Mouse (Mus musculus): ENCODE results near the gene Flywch2. TPM values are rescaled to one million over a fixed set of nuclear protein-coding genes. Genes with fewer than 3 reads are reported as not detected.
"Not testable (repeated sequence)": the region's sequence is repeated elsewhere in the genome, so short reads cannot be mapped to it uniquely, and the experiment has no call there.

Gene Flywch2
- total RNA-seq, 2 experiments from 2014 or later, result 8.6 to 8.7 TPM

DNA sequence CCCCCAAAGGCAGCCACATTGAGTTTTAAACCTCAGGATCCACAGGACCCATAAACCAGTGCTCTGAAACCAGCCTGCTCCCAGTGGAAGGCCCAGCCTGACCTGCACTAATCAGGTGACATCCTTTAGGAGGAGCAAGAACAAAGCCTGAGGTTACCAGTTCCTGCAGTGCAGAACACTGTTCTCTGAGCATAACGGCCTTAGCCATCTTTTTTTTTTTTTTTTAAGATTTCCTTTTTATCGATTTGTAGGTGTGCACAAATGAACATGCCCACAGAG, 5.1 kb upstream of the Flywch2 start:
- no peak for DNase-seq (ENCODE audit: low spot score in 2 of 2)

DNA sequence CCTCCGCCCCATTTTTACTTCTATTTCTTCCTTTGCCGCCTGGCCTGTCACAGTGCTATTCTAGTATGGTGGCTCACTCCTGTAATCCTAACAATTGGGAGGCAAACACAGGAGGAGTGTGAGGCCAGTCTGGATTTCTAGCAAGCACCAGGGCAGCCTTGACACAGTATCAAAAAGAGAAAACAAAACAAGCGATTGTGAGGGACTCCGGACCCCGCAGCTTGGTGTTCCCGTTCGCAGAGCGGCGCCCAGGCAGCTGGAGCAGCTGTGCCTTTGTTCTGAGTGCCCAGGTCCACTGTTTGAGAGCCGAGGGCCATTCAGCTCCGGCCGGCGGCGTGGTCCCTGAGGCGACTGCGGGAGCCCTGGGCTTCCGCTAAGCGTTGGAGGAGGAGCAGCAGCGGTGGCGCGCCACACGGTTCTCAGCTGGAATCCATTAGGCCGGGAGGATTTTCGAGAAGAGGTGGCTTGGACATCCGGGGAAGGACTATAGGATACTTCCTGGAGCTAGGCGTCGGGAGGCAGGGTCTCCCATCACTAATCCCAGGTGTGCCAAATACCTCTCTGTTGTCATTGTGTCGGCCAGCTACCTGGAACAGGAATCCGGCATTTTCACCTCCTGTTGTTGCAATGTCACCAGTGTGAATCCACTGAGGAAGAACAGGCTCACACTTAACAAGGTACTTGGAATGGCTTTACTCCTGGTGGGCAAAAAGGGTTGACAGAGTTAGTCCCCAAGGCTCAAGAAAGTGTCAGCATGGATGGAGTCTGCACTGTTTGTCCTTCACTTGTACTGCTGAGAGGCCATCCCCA, 4.6 kb upstream of the Flywch2 start, which contains the start of gene Srrm2:
Gene Srrm2, plus strand, starts transcription at position 264 of the 810 bp plus-strand sequence.
- peak; percentile 27 to 64 for DNase-seq (ENCODE audit: low spot score in 2 of 2)

DNA sequence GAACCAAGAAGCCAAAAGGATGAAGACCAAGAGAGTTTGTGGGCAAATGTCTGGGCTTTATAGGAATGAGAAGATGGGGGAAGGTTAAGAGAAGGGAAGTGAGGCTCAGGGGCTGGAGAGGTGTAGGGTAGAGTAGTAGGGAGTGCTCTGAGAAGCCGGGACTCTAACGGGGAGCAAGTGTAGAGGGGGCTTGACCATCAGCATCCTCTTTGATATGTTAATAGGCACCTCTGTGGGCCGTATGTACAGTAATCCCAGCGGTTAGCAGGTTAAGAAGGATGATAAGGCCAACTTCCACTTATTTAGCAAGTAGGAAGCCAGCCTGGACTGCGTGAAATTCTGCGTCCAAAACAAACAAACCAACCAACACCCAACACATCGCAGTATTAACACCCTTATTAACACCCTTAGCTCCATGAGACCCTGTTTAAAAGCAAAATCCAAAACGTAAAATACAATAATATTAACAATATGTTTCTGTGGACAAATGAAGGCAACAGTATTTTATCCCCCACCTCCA, 3.9 kb upstream of the Flywch2 start:
- DNase-seq (ENCODE audit: low spot score in 2 of 2), result no peak

DNA sequence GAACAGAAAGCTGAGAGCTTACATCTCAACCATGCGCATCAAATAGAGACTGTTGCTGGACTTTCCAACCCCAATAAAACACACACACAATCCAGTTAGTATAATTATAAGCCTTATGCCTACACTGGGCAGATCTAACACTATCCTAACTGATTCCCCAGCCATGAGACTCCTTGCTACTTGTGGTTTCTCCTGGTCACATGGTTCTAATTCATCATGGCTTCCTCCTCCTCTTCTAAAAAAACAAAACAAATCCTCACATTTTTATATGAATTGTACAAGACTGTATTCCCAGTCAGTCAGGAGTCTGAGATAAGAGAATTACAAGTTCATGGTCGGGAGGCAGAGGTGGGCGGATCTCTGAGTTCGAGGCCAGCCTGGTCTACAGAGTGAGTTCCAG, 3.1 kb upstream of the Flywch2 start:
- no peak for DNase-seq (ENCODE audit: low spot score in 2 of 2)

DNA sequence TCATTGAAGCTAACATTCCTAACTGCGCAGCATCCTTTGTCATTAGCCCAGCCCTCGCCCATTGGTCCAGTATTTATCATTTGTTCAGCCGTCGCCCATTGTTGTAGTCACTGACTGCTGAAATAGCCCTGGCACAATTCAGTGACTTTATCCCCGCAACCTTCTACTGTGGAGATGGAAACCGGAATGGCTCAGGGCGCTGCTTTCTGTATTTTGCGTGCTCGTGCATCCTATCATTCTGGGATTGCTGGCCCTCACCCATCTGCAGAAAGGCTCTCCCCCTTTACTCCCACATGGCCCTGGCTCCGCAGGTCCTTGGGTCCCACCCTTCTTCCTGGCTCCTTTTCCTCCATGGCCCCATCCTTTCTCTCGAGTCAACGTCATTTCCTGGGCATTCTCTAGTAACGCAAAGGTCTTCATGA, 640 bp upstream of the Flywch2 start:
- no peak for DNase-seq (ENCODE audit: low spot score in 2 of 2)

DNA sequence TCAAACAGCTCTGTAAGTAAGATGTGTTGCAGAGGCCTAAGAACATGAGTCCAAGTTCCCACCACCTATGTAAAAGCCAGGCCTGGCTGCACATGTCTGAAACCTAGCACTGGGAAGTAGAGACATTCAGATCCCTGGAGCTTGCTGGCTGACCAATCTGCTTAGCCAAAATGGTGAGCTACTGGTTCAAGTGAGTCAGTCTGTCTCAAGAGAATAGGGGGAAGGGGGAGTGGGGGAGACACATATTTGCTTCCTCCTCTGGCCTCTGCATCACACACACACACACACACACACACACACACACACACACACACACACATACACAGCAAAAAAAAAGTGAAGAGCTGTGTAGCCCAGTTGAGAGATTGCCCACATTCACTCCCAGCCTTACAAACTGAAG, 2.5 kb downstream of the Flywch2 start:
- no peak for DNase-seq (ENCODE audit: low spot score in 2 of 2)

DNA sequence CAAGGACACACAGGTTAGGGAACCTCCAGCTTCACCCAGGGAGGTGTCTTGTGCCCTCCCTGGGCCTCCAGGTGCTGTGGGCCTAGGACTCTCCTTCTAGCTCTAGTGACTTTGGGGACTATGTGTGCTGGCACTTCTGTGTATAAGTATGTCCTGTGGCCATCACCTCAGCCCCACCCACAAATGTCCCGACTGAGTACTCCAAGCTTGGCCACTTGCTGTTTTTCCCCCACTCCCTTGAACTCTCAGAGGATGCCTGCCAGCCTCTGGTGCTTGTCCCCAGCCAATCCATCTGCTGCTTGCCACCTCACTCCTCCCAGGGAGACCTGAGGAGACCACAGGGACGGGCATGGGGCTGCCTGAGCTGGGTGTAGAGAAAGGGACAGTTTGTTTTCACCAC, 7.4 kb downstream of the Flywch2 start:
- no peak for DNase-seq (ENCODE audit: low spot score in 2 of 2)

DNA sequence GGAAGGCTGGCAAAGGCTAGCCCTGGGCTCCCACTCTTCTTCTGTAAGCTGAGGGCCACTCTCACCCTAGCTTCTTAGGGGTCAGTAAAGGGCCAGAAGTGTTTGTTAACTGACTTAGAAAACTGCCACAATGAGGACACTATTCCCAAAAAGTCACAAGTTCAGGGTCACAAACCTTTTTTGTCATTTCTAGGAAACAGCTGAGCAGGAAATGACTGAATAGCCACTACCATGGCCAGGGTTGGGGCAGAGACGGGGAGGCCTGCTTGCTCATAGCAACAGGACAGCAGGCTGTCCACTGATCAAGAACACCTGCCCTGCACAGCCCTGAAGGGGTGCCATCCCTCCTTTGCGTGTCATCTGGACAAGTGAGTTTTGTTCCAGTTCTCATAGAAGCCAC, 8.7 kb downstream of the Flywch2 start:
- no peak for DNase-seq (ENCODE audit: low spot score in 2 of 2)

DNA sequence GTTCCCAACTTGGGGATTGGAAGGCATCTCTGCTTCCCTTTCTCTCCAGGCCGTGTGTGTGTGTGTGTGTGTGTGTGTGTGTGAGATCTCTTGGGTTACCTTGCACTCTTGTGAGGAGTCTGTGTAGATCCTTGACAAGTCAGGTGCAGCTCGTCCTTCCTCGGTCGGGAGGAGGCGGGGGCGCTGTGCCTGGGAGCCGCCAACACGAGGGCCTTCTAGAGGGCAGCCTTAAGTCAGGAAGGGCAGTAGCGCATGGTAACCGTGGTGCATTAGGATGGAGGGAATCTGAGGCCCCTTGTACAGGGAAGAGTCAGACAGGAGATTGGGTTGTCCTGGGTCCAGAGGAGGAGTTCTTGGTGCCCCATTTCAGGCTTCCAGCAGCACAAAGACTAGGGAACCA, 9.7 kb downstream of the Flywch2 start:
- DNase-seq (ENCODE audit: low spot score in 2 of 2), result no peak

DNA sequence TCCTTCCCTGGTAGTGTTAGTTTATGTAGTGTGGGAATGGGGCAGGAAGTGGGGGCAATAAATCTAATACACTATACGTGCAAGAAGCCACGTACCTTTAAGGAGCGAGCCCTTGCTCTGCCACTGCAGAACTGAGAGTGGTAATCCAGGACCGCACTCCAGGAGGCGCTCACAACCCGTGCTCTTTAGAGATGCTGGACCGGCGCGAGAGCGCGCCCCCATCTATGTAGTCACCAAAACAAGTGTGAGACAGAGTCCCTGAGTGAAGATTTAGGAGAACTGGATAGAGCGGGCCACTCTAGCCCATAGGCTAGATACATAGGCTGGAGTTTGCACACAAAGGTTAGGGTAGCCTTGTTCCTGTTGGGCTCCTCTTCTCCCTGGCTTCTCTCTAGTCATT, 11.8 kb downstream of the Flywch2 start:
- DNase-seq (ENCODE audit: low spot score in 2 of 2), result peak; percentile 37 to 85

DNA sequence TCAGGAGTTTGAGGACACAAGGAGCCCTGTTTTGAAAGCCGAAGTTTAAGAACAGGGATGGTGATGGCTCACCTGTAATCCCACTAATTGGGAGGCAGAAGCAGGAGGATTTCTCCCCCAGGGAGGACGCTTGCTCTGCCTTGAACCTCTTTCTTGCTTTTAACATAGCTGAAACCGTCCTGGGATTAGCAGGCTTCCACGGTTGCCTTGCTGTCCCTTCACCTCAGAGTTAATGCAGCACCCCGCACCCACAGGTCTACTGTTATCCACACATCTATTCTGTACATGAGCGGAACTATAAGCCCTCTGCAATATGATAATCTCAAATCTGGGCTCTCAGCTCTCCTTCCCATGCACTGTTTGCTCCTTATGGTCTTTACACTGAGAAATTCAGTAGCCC, 12.2 kb downstream of the Flywch2 start:
- no peak for DNase-seq (ENCODE audit: low spot score in 2 of 2)

DNA sequence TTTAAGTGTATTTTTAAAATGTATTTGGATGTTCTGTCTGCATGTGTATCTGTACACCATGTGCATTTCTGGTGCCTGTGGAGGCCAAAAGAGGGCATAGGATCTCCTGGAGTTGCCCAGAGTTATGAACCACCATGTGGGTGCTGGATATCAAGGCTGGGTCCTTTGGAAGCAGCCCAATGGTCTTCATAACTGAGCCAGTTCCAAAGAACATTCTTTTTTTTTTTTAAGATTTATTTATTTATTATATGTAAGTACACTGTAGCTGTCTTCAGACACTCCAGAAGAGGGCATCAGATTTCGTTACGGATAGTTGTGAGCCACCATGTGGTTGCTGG, 13.7 kb downstream of the Flywch2 start:
- not testable (repeated sequence) for DNase-seq (ENCODE audit: low spot score in 2 of 2)

DNA sequence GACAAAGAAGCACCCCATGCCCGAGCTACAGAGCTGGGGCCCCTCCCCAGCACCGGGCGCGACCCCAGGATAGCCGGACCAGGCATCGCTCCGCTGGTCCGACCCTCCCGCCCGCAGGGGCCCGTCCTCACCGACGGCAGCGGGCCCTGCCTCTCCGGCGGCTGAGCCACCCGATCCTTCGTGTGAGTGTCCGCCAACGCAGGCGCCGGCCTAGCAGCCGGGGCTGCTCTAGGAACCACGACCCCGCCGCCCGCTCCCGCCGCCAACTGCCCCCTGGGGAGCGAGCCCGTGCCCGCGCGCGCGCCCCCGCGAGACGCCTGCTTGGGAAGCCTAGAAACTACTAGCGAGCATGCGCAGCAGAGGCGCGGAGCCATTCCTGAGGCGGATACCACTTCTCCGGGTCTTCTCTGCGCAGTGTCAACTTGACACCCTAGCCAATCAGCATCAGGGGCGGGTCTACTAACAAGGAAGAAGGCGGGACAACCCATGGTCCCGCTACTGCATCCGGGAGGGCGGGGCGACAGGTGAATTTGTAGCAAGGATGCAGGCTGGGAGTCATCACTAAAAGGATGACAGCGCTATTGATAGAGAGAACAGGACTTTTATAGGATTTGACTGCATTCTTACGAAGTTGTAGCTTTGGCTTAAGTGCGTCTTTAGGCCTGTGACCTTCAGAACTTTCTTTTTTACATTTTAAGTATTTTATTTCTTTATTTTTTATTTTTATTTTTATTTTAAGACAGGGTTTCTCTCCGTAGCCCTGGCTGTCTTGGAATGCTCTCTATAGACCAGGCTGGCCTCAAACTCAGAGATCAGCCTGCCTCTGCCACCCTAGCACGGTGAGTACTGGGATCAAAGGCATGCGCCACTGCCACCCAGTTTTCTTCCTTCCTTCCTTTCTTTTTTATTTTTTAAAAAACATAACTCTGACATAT, 14.3 kb downstream of the Flywch2 start, which contains the start of gene Flywch1:
Gene Flywch1, minus strand, starts transcription at position 319 of the 935 bp plus-strand sequence.
- peak; percentile 98 to 100 for DNase-seq (ENCODE audit: low spot score in 2 of 2)

DNA sequence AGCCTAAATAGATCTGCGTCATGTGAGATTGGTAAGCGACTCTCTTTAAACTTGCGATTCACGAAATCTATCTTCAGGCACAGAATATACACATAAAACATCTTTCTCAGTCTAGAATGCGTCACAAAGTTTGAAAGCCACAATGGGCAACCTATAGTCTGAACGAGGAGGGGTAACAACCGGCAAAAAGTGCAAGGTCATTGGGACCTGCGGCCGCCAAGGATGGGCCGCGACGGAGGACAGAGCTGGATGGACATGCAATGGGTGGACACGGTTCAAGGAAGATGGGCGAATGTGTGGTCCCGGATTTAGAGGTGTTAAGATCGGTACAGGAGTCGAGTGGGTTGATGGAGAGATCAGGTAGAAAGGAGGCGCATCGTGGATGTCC, 15.0 kb downstream of the Flywch2 start:
- DNase-seq (ENCODE audit: low spot score in 2 of 2), result peak; percentile 35 to 51

DNA sequence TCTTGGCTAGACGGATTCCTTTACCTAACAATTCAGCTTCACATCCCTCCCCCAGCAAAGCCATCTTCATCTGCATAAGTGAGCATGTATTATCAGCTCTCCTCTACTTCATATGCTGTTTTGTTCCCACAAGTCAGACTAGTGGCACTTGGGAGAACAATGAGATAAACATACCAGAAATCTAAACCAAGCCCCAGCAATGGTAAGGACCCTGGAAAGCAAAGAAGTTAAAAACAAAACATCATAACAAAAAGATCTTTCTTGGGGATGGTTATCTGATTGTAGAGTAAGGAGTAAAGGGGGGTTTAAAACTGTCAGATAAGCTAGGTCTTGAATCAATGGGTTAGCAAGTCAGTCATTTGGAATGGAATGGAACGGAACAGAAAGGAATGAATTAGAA, 15.4 kb downstream of the Flywch2 start:
- DNase-seq (ENCODE audit: low spot score in 2 of 2), result no peak

DNA sequence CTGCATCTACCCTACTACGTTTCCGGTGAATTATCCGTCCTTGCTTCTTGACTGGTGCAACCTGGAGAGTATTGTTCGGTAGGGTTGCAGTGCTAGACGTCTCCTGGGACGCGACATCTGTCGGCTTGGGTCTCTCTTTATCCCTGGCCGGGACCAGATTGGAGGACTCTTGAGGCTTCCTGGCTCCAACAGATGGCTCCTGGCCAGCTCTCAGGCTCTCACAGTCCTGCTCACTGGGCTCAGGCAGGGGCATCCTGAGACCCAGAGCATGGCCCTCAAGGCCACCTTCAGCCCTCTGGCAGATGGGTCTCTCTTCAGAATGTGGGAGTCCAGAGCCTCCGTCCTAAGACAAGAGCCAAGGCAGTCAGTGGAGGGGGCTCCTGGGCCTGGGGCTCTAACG, 22.9 kb downstream of the Flywch2 start:
- no peak for DNase-seq (ENCODE audit: low spot score in 2 of 2)

DNA sequence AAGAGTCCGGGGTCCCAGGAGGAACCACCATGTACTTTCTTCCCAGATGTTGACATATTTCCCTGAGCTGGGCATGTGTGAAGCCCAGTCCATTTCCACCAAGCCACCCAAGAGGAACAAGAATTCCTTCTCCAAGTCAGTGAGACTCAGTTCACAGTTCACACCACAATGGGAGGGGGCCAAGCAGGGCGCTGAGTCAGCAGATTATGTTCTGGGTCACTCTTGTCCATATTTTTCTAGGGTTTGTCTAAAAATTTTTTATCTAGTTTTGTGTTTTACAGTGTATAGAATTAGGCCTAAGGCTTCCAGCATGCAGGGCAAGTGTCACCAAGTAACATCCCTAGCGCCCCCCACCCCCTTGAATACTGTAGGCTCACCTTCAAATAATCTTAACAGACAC, 24.7 kb downstream of the Flywch2 start:
- DNase-seq (ENCODE audit: low spot score in 2 of 2), result no peak

DNA sequence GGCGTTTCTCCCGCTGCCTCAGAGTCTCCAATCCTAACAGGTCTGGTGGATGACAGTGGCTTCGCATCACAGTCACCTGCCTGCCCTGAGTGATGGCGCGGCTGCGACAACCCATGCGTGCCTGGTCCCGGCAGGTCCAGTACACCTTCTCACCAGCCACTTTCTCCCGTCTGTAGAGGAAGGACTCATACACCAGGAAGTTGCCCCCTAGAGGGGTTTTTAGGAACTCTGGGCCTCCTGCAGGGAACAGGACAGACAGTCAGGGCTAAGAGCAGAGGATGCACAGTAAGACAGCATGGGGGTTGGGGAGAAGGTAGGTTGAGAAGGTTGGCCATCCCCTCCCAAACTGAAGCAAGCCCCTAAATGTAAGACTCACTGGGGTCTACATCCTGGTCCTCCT, 25.6 kb downstream of the Flywch2 start:
- no peak for DNase-seq (ENCODE audit: low spot score in 2 of 2)

DNA sequence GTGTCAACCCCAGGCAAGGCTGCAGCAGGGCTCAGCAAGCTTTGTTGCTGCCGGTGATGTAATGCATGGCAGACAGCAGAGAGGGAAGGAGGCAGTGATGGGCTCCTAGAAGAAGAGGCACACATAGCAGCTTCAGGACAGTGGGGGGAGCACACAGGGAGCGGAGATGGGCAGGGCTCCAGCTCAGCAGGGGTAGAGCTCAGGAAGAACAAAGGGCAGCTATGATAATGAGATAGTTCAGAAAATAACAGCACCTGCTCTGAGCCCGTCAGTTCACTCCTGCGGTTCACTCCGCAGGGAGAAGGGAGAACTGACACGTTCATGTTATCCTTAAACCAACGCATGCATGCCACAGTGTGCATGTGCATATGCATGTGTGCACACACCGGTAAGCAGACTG, 27.1 kb downstream of the Flywch2 start:
- no peak for DNase-seq (ENCODE audit: low spot score in 2 of 2)

DNA sequence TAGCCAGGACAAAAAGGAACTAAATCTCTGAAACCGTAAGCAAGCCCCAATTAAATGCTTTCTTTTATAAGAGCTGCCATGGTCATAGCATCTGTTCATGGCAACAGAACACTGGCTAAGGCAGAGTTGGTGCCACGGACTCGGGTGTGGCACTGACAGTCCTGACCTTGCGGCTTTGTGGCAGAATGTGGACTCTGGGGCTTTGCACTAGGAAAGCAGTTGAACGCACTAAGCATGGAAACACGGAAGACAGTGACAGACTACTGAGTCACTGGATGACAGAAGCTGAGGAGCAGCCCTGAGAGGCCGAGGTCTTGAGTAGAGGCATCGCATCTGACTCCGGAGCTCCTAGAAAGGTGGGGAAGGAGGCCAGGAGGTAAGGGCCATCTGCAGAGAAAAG, 28.3 kb downstream of the Flywch2 start:
- DNase-seq (ENCODE audit: low spot score in 2 of 2), result no peak

DNA sequence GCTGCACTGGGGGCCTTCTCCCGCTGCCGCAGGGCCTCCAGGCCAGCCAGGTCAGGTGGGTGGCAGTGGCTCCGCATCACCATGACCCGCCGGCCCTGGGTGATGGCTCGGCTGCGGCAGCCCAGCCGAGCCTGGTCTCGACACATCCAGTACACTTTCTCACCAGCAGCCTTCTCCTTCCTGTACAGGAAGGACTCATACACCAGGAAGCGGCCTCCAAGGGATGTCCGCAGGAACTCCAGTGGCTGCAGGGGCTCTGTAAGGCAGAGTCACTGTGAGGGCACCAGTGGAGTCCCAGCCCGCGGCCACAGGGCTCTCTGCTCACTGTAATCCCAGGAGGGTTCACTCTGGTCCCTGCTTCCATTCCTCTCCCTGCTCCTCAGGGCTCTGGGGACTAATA, 30.2 kb downstream of the Flywch2 start:
- no peak for DNase-seq (ENCODE audit: low spot score in 2 of 2)

Data from layer of hippocampus, adult 18-20 months (tissue).